Mouse (Mus musculus): ENCODE data around the gene Fgf11.

GRCm38 (mm10) chr11:69828832-69829231, 27.2 kb upstream of the Fgf11 start:
- TF ChIP-seq POLR2AphosphoS5 (IDR thresholded peaks at IDR 0.05; ENCODE audit: insufficient replicate concordance, low read depth, low read length) = no peak
- TF ChIP-seq CTCF (IDR thresholded peaks at IDR 0.05; ENCODE audit: low read depth, low read length) = no peak
- no peak for TF ChIP-seq GATA1 (IDR thresholded peaks at IDR 0.05; ENCODE audit: borderline replicate concordance, low read length)
- TF ChIP-seq TAL1 (conservative IDR thresholded peaks at IDR 0.05; ENCODE audit: low read depth, low read length) = no peak
- TF ChIP-seq GATA2 (IDR thresholded peaks at IDR 0.05; ENCODE audit: borderline replicate concordance, low read depth, low read length) = no peak

All from G1E (cell line).